Mouse (Mus musculus): ENCODE results near the gene Cit. TPM values are rescaled to one million over a fixed set of nuclear protein-coding genes. Genes with fewer than 3 reads are reported as not detected.

Gene Cit
- polyA plus RNA-seq, 1 experiment from 2014 or later, result 34.1 TPM

DNA sequence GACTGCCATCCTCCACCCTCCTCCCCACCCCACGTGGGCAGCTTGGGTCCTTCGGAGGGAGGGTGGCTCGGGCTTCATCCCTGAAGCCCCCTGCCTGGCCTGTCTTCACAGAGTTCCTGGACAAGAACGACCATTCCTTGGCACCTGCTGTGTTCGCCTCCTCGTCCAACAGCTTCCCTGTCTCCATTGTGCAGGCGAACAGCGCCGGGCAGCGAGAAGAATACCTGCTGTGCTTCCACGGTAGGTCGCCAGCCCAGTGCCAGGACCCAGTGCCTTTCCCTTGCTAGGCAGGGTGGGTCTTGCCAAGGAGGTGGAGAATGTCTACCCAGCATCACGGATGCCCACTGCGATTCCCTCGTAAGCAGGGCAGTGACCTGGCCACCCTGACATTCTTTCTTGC, 149.0 kb downstream of the Cit start:
- no peaks in the 10 kb centered on the region for H3K4me1 ChIP-seq (ENCODE audit: control insufficient read depth, low read depth, low read length)
- H3K9me3 ChIP-seq (replicated peaks; ENCODE audit: control insufficient read depth, low read length), result no peaks in the 10 kb centered on the region
- WGBS (ENCODE audit: insufficient replicate concordance), result 95% methylated on average over 15 of the region's 15 CpGs
- H3K4me2 ChIP-seq (ENCODE audit: low read depth, low read length), result no peak overlapping the region
- no peak overlapping the region for H3K27ac ChIP-seq (ENCODE audit: low read length)
- H3K4me3 ChIP-seq (ENCODE audit: low read depth, low read length), result no peak overlapping the region
- no peak overlapping the region for H3K9ac ChIP-seq (ENCODE audit: low read depth, low read length)
- ATAC-seq (ENCODE audit: low read depth), result no peak
- H3K36me3 ChIP-seq (ENCODE audit: control insufficient read depth, insufficient read depth), result peaks cover 75% of the 10 kb centered on the region
- H3K27me3 ChIP-seq (ENCODE audit: control insufficient read depth, insufficient read depth, low read depth, low read length), result no peaks in the 10 kb centered on the region

DNA sequence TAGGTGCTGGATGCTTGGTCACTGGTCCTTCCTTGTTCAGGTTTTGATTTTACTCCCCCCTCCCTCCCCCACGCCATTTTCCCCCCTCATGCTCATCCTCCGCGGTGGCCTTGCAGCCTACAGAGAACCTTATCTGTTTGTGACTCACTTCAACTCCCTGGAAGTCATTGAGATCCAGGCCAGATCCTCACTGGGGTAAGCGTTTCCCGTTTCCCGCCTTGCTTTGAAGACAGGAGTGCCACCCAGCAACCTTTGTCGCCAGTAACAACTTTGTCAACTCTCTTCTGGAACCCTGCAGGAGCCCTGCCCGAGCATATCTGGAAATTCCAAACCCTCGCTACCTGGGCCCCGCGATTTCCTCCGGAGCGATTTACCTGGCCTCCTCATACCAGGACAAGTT, 152.3 kb downstream of the Cit start:
- Histone ChIP-seq H3K27ac (ENCODE audit: low read length) (no peak overlapping the region), H3K9me3 (replicated peaks; ENCODE audit: control insufficient read depth, low read length) (no peaks in the 10 kb centered on the region), H3K36me3 (ENCODE audit: control insufficient read depth, insufficient read depth) (peaks cover 46% of the 10 kb centered on the region), H3K4me1 (ENCODE audit: control insufficient read depth, low read depth, low read length) (no peaks in the 10 kb centered on the region), H3K27me3 (ENCODE audit: control insufficient read depth, insufficient read depth, low read depth, low read length) (no peaks in the 10 kb centered on the region), H3K4me3 (ENCODE audit: low read depth, low read length) (no peak overlapping the region), H3K4me2 (ENCODE audit: low read depth, low read length) (no peak overlapping the region), H3K9ac (ENCODE audit: low read depth, low read length) (no peak overlapping the region)
- 81% methylated on average over 13 of the region's 13 CpGs for WGBS (ENCODE audit: insufficient replicate concordance)
- ATAC-seq (ENCODE audit: low read depth), result no peak

DNA sequence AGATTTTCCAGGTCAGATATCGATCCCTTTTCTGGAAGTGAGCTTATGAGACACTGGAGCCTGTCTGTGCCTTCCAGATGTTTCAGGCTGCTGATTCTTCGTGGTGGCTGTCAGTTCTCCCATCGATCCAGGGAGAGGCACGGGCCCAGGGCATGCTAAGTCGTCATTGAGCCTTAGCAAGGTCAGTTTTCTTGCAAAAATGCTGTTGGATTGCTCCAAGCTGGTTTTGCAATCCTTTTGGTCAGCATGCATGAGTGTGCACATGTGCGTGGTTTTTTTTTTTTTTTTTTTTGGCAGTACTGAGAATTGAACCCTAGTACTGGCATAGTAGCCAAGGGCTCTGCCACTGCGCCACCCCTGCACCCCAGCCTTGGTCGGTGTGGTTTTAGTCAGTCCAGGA, 158.1 kb downstream of the Cit start:
- WGBS (ENCODE audit: insufficient replicate concordance), result 77% methylated on average over 8 of the region's 8 CpGs
- Histone ChIP-seq H3K27me3 (ENCODE audit: control insufficient read depth, insufficient read depth, low read depth, low read length) (no peaks in the 10 kb centered on the region), H3K4me1 (ENCODE audit: control insufficient read depth, low read depth, low read length) (peaks cover 2% of the 10 kb centered on the region; the same call in 1 of the 2 replicates), H3K4me3 (ENCODE audit: low read depth, low read length) (no peak overlapping the region), H3K9me3 (replicated peaks; ENCODE audit: control insufficient read depth, low read length) (no peaks in the 10 kb centered on the region), H3K27ac (ENCODE audit: low read length) (no peak overlapping the region), H3K9ac (ENCODE audit: low read depth, low read length) (no peak overlapping the region), H3K36me3 (ENCODE audit: control insufficient read depth, insufficient read depth) (peaks cover 14% of the 10 kb centered on the region), H3K4me2 (ENCODE audit: low read depth, low read length) (no peak overlapping the region)
- no peak for ATAC-seq (ENCODE audit: low read depth)

DNA sequence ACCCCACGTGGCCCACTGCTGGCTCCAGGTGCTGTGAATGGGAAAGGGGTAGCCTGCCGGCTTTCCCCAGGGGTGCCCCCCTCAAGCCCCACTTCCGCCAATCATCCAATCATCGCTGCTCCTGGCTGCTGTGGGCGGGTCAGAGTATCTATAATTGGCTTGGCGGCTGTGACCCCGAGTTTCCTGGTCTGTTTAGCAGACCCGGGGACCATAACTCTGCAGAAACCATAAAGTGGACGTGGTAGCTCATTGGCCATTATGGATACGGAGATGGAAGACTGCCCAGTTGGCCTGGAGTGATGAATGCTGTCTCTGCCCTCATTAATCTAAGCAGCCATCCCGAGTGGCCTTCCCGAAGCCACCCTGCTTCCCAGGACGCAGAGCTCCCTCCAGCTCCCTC, 158.7 kb downstream of the Cit start:
- no peak overlapping the region for H3K27ac ChIP-seq (ENCODE audit: low read length)
- ATAC-seq (ENCODE audit: low read depth), result no peak
- no peak overlapping the region for H3K9ac ChIP-seq (ENCODE audit: low read depth, low read length)
- H3K4me1 ChIP-seq (ENCODE audit: control insufficient read depth, low read depth, low read length), result peaks cover 2% of the 10 kb centered on the region
- H3K27me3 ChIP-seq (ENCODE audit: control insufficient read depth, insufficient read depth, low read depth, low read length), result no peaks in the 10 kb centered on the region
- H3K36me3 ChIP-seq (ENCODE audit: control insufficient read depth, insufficient read depth), result peaks cover 14% of the 10 kb centered on the region
- WGBS (ENCODE audit: insufficient replicate concordance), result 79% methylated on average over 13 of the region's 13 CpGs
- H3K4me2 ChIP-seq (ENCODE audit: low read depth, low read length), result no peak overlapping the region
- no peaks in the 10 kb centered on the region for H3K9me3 ChIP-seq (replicated peaks; ENCODE audit: control insufficient read depth, low read length)
- H3K4me3 ChIP-seq (ENCODE audit: low read depth, low read length), result no peak overlapping the region

DNA sequence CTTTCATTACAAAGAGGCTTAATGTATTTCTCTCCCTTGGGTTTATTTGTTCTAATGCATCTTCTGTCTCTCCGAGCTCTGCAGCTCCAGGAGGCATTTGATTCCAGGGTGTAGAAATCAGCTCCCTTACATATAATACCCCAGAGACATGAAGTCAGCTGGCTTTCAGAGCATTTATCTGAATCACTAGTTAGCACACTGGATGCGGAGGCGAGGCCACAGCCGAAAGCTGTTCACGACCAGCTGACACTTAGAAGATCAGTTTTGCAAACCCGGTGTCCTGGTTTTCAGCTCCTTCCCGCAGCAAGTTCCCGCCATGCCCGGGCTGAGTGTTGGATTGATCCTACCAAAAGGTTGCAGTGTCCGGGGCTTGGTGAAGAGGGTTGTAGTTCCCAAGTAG, 159.2 kb downstream of the Cit start:
- no peak for ATAC-seq (ENCODE audit: low read depth)
- Histone ChIP-seq H3K4me2 (ENCODE audit: low read depth, low read length) (no peak overlapping the region), H3K36me3 (ENCODE audit: control insufficient read depth, insufficient read depth) (peaks cover 14% of the 10 kb centered on the region)

DNA sequence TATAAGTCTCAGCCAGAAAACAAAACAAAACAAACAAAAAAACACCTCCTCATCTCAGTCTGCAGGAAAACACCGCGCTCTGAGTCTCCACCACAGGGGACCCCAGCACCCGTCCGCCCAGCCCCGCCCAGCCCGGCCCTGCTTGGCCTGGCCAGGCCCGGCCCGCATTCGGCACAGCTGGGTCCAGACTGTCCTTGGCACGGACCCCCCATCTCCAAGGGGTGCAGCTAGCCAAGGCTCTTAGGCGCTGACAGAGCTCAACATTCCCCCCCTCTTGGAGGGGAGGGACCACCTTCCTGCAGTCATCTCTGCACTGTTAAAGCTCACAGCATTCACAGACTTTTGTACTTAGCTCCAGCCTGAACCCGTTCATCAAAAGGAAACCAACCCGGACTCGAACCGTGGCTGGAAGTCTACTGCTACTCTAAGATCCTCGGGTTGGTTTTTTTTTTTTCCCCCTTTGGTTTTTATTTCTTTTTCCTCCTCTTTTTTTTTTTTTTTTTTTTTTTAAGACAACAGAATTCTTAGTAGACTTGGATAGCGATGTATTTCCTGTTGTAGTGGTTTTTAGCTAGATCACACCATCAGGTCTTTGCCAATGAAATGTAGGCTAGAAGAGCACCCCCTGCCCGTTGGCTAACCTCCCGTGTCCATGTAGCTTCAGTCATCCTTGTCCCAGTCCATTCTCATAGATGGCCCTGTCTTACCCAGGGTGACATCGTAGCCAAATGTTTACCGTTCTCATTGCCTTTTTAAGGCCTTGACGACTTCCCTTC, 161.4 kb downstream of the Cit start:
- ATAC-seq (ENCODE audit: low read depth), result no peak
- 86% methylated on average over 22 of the region's 22 CpGs for WGBS (ENCODE audit: insufficient replicate concordance)
- no peaks in the 10 kb centered on the region for H3K9me3 ChIP-seq (replicated peaks; ENCODE audit: control insufficient read depth, low read length)

More for the DNA sequence above, 159.2 kb downstream of the Cit start:
- H3K9ac ChIP-seq (ENCODE audit: low read depth, low read length), result no peak overlapping the region
- H3K4me3 ChIP-seq (ENCODE audit: low read depth, low read length), result no peak overlapping the region
- 91% methylated on average over 10 of the region's 10 CpGs for WGBS (ENCODE audit: insufficient replicate concordance)
- peaks cover 4% of the 10 kb centered on the region for H3K4me1 ChIP-seq (ENCODE audit: control insufficient read depth, low read depth, low read length)
- H3K27me3 ChIP-seq (ENCODE audit: control insufficient read depth, insufficient read depth, low read depth, low read length), result no peaks in the 10 kb centered on the region
- no peak overlapping the region for H3K27ac ChIP-seq (ENCODE audit: low read length)
- no peaks in the 10 kb centered on the region for H3K9me3 ChIP-seq (replicated peaks; ENCODE audit: control insufficient read depth, low read length)

DNA sequence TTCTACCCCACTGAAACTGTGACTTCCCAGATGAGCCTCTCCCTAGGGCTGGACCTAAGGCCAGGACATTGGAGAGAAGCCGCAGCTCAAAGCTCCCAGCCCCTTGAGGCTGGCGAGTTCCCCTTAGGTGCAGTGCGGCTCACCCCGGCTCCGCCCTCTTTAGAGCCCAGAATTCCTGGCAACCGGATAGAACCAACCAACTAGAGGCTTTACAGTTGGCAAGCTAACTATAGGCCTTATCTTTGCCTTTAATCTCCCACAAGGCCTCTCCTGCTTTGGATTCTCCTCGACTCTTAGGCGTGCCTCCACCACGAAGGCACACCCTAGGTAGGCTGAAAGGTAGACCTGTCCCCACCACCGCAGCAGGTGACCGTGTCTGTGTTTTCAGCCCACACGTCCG, 162.6 kb downstream of the Cit start:
- 73% methylated on average over 13 of the region's 13 CpGs for WGBS (ENCODE audit: insufficient replicate concordance)
- 0 out of 2 replicates have a peak, but pooled peaks have one; percentile 12 for ATAC-seq (ENCODE audit: low read depth)
- peaks cover 11% of the 10 kb centered on the region for H3K4me1 ChIP-seq (ENCODE audit: control insufficient read depth, low read depth, low read length)

More for the DNA sequence above, 161.4 kb downstream of the Cit start:
- H3K9ac ChIP-seq (ENCODE audit: low read depth, low read length), result no peak overlapping the region
- peaks cover 14% of the 10 kb centered on the region for H3K36me3 ChIP-seq (ENCODE audit: control insufficient read depth, insufficient read depth)
- H3K4me1 ChIP-seq (ENCODE audit: control insufficient read depth, low read depth, low read length), result peaks cover 11% of the 10 kb centered on the region
- no peak overlapping the region for H3K4me2 ChIP-seq (ENCODE audit: low read depth, low read length)
- no peaks in the 10 kb centered on the region for H3K27me3 ChIP-seq (ENCODE audit: control insufficient read depth, insufficient read depth, low read depth, low read length)
- no peak overlapping the region for H3K27ac ChIP-seq (ENCODE audit: low read length)
- H3K4me3 ChIP-seq (ENCODE audit: low read depth, low read length), result no peak overlapping the region

DNA sequence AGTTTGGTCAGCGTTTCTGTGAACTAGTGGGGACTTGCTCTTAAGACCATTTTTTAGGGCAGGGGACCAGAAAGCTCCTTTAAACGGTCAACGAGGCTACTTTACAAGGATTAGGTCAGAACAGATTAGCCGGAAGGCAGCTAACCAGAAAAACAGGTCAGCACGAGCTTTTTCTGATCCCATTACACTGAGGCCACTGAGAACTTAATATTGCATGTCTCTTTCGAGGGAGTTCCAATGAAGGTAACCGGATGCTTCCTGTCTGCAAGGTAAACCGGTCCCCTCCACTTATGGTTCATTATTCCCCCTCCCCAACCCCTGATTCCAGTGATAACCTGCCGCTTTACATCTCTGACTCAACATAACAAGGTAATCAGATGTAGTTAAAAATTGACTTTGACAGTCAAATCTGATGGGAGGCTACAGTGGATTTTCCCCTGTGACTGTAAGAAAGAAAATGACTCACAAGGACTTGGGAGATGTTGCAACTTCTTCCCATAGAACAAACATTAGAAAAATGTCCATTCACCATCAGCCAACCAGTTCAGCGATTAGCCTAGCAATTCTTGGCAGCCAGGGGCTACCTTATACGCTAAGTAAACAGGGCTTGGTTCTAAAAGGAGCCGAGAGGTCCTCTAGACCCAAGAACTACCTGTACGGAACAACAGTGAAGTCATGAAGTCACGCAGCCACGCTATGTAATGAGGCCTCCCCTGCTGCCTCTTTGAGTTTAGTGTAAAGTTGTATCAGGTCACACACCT, 164.2 kb downstream of the Cit start:
- WGBS (ENCODE audit: insufficient replicate concordance), result 82% methylated on average over 15 of the region's 15 CpGs
- Histone ChIP-seq H3K27ac (ENCODE audit: low read length) (no peak overlapping the region), H3K27me3 (ENCODE audit: control insufficient read depth, insufficient read depth, low read depth, low read length) (no peaks in the 10 kb centered on the region), H3K4me2 (ENCODE audit: low read depth, low read length) (no peak overlapping the region), H3K4me1 (ENCODE audit: control insufficient read depth, low read depth, low read length) (peaks cover 11% of the 10 kb centered on the region), H3K4me3 (ENCODE audit: low read depth, low read length) (no peak overlapping the region), H3K9ac (ENCODE audit: low read depth, low read length) (no peak overlapping the region), H3K9me3 (replicated peaks; ENCODE audit: control insufficient read depth, low read length) (no peaks in the 10 kb centered on the region), H3K36me3 (ENCODE audit: control insufficient read depth, insufficient read depth) (peaks cover 30% of the 10 kb centered on the region)
- ATAC-seq (ENCODE audit: low read depth), result no peak

More for the DNA sequence above, 162.6 kb downstream of the Cit start:
- Histone ChIP-seq H3K27me3 (ENCODE audit: control insufficient read depth, insufficient read depth, low read depth, low read length) (no peaks in the 10 kb centered on the region), H3K27ac (ENCODE audit: low read length) (no peak overlapping the region), H3K36me3 (ENCODE audit: control insufficient read depth, insufficient read depth) (peaks cover 14% of the 10 kb centered on the region), H3K4me3 (ENCODE audit: low read depth, low read length) (no peak overlapping the region), H3K9me3 (replicated peaks; ENCODE audit: control insufficient read depth, low read length) (no peaks in the 10 kb centered on the region), H3K9ac (ENCODE audit: low read depth, low read length) (no peak overlapping the region), H3K4me2 (ENCODE audit: low read depth, low read length) (no peak overlapping the region)

All from liver, embryonic 16.5 days (tissue).